Mouse (Mus musculus) kidney, embryonic 15.5 days (tissue): Measurements from ENCODE around the gene Cuedc2. TPM values are rescaled to one million over a fixed set of nuclear protein-coding genes. Genes with fewer than 3 reads are reported as not detected.

Source experiments
- ATAC-seq: fragments of 200-750 bp; cut with Nextera tagmentation; replicated peaks from 2 replicates; pipeline ENCODE4 v1.8.0; 2017; ENCODE audit warnings: moderate TSS enrichment; ENCODE audit not compliant: low FRiP score
- H3K27ac ChIP-seq: fragments of 300-500 bp; sonication (generic); 2 replicates; pipeline ENCODE4 v1.5.1; 2015; ENCODE audit warnings: mild to moderate bottlenecking, inconsistent platforms
- H3K27me3 ChIP-seq: fragments of 300-500 bp; sonication (generic); 2 replicates; pipeline ENCODE4 v1.6.1; 2015; ENCODE audit warnings: inconsistent platforms
- H3K36me3 ChIP-seq: fragments of 300-500 bp; sonication (generic); 2 replicates; pipeline ENCODE4 v1.6.1; 2015; ENCODE audit warnings: inconsistent platforms
- H3K4me1 ChIP-seq: fragments of 300-500 bp; sonication (generic); 2 replicates; pipeline ENCODE4 v1.6.1; 2015; ENCODE audit warnings: inconsistent platforms
- H3K4me2 ChIP-seq: fragments of 300-500 bp; sonication (generic); 2 replicates; pipeline ENCODE4 v1.6.1; 2015; ENCODE audit warnings: moderate library complexity, mild to moderate bottlenecking, inconsistent platforms
- H3K4me3 ChIP-seq: fragments of 300-500 bp; sonication (generic); replicated peaks from 2 replicates; pipeline ENCODE4 v1.5.1; 2015; ENCODE audit warnings: mild to moderate bottlenecking, inconsistent platforms
- H3K9ac ChIP-seq: fragments of 300-500 bp; sonication (generic); 2 replicates; pipeline ENCODE4 v1.6.1; 2015; ENCODE audit warnings: mild to moderate bottlenecking, inconsistent platforms
- H3K9me3 ChIP-seq: fragments of 300-500 bp; sonication (generic); replicated peaks from 2 replicates; pipeline ENCODE4 v1.6.1; 2016; ENCODE audit warnings: inconsistent platforms
- WGBS: fragments of 180-500 bp; shearing (Covaris S2); methylation state at CpG from one replicate; pipeline ENCODE4 v1.1.7; 2015; ENCODE audit warnings: mixed read lengths; 5-methylcytosine and 5-hydroxymethylcytosine counted together
- polyA plus RNA-seq: library from polyadenylated mRNA; unstranded; fragments of >200 nt; fragmentation: Nextera tagmentation; extraction: Ambion mirVana; gene quantifications from 2 replicates; pipeline ENCODE4 v1.2.1, GENCODE M21; 2015

Gene Cuedc2
- polyA plus RNA-seq, 1 experiment from 2014 or later = 177 TPM

DNA sequence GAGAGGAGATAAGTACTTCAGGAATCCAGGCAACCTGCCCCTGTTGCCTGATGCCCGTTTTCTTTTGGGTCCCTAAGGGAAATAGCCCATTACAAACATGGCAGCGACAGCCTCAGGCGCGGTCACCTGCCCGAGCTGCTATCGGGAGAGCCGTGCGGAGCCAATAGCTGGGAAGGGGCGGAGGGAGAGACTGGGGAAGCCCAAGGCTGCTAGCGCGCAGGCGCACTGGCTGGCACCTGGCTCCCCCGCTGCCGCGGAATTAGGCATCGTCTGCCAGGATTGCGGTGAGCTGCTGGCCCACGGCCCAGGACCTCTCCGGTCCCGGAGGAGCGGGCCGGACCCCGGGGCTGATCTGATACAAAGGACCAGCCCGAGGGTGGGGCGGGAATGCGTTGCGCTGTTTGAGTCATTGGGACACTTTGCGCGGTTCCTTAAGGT lies 18.2 kb upstream of the Cuedc2 start:
- Histone ChIP-seq H3K9me3 (no peaks in the 10 kb centered on the region), H3K4me2 (peak overlapping the region; percentile 77), H3K27me3 (peaks cover 12% of the 10 kb centered on the region), H3K4me3 (peak overlapping the region; percentile 54), H3K9ac (peak overlapping the region; percentile 48), H3K4me1 (peaks cover 20% of the 10 kb centered on the region), H3K27ac (no peak overlapping the region), H3K36me3 (no peaks in the 10 kb centered on the region)
- peak; percentile 90 for ATAC-seq
- under 1% methylated on average over 29 of the region's 29 CpGs for WGBS

DNA sequence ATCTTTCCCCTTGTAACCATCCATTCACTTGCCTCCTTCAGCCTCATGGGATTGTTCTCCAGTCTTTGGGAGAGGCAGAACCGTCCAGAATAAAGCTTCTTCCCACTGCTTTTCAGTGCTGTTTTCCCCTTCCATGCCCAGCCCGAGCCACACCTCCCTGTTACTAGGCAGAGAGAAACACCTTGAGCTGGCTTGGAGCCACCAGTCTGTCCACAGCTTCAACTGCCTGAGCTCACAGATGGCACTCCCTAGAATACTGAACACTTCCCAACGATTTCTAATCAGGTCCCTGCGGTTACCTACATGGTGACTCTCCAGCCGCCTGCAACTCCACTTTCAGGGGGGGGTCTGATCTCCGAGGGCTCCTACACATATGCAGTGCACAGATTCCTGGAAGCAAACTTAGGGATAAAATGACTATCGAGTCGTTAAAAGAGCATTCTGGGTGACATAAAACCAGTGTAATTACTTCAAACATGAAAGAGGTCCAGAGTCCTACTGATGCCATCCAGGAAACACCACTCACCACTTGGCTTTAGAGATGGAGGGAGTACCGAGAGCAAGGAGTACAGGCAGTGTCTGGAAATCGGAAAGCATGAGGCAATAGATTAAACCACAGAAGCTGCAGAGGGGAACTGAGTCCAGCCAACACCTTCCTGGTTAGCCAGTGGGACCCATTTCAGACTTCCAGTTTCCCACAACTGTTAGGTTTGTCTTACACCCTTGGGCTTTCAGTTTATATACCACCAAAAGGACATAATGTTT lies 11.8 kb upstream of the Cuedc2 start, which contains the start of gene 2310034G01Rik:
Gene 2310034G01Rik (minus strand): TSS at position 135 of the 765 bp plus-strand sequence.
- Histone ChIP-seq H3K4me3 (peak within 1 kb of the TSS; percentile 70), H3K27me3 (no peaks in the 10 kb centered on the region), H3K36me3 (no peaks in the 10 kb centered on the region), H3K27ac (peak within 1 kb of the TSS; percentile 90), H3K4me2 (peak within 1 kb of the TSS; percentile 95), H3K4me1 (peaks cover 25% of the 10 kb centered on the region), H3K9me3 (no peaks in the 10 kb centered on the region), H3K9ac (peak within 1 kb of the TSS; percentile 81)
- no peak for ATAC-seq
- 59% methylated on average over 10 of the region's 10 CpGs for WGBS

DNA sequence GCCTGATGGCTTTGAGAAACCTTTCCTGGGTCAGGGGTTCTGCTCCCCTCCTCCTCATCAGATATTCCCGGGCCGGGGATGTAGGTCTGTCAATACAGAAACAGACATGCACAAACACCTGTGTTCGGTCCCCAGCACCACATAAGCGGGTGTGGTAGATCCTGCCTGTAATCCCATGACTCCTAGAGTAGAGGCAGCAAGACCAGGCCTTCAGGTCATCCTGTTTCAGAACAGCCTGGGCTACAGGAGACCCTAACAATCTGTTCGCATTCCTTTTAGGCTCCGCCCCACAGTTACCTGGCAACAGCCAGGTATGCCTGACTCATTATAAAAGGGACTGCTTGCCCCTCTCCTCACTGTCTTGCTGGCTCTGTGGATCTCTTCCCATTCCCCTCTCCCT lies 11.0 kb upstream of the Cuedc2 start:
- Histone ChIP-seq H3K4me3 (peak overlapping the region; percentile 70), H3K27me3 (peaks cover 6% of the 10 kb centered on the region; the same call in 1 of the 2 replicates), H3K4me2 (peak overlapping the region; percentile 95), H3K4me1 (peaks cover 25% of the 10 kb centered on the region), H3K9me3 (no peaks in the 10 kb centered on the region), H3K9ac (peak overlapping the region; percentile 81), H3K36me3 (no peaks in the 10 kb centered on the region), H3K27ac (no peak overlapping the region)
- ATAC-seq = no peak
- 30% methylated on average over 6 of the region's 6 CpGs for WGBS

DNA sequence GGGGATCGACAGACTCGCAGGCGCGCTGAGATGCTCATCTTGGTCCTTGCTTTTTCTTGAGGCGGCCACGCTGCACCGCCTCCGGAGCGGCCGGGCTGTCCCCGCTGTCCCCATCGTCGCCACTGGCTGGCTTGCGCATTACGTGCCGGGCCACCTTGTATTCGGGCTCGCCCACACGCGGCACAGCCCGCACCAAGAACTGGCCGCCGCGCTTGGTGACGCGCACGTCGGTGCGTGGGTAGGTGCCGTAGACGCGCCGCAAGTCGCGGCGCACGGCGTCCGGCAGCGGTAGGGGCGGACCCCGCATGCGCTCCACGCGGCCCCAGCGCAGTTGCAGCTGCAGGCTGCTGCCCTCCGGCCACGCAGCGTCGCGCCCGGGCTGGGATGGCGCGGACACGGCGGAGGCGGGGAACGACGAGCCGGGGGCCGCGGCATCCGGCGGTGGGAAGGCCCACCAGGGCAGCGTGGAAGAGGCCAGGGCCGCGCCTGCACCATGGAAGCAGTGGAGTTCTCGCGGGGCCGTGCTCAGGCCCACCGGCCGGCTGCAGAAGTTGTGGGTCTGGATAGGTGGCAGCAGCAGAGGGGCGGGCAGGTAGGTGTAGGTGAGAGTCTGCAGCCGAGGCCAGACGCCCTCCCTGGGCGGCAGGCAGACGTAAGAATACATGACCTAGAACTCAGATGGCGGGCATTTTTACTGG lies 10.4 kb upstream of the Cuedc2 start:
- ATAC-seq = peak; percentile 86
- H3K36me3 ChIP-seq = no peaks in the 10 kb centered on the region
- H3K27me3 ChIP-seq = peaks cover 12% of the 10 kb centered on the region
- H3K9me3 ChIP-seq = no peaks in the 10 kb centered on the region
- peak overlapping the region; percentile 70 for H3K4me3 ChIP-seq
- WGBS = under 1% methylated on average over 78 of the region's 78 CpGs
- peak overlapping the region; percentile 95 for H3K4me2 ChIP-seq
- H3K27ac ChIP-seq = peak overlapping the region; percentile 90
- peak overlapping the region; percentile 81 for H3K9ac ChIP-seq
- peaks cover 25% of the 10 kb centered on the region for H3K4me1 ChIP-seq

DNA sequence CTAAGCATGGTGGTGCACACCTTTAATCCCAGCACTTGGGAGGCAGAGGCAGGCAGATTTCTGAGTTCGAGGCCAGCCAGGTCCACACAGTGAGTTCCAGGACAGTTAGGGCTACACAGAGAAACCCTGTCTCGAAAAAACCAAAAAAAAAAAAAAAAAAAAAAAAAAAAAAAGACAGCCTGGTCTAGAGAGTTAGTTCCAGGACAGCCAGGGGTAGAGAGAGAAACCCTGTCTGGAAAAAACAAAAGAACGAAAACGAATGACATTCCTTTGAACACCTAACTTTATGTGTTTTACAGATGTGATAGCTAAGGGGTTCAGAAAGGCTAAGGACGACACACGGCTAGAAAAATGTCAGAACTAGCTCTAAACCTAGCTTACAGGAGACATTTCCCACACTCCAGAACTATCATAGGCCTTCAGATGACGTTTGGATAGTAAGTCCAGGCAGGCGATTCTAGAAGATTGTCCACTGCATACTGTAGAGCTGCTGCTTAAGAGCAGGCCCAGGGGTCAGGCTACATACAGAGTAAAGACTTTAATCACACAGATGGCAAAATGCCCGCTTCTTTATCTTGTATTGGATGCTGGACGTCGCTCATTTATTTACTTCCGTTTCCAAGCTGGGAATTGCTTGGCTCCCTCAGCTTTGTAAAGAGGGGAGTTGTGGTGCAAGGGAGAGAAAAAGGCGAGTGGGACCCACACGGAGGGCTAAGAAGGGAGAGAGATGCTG lies 9.6 kb upstream of the Cuedc2 start:
- Histone ChIP-seq H3K36me3 (no peaks in the 10 kb centered on the region), H3K4me2 (peak overlapping the region; percentile 95), H3K4me3 (peak overlapping the region; percentile 70), H3K9me3 (no peaks in the 10 kb centered on the region), H3K27me3 (peaks cover 19% of the 10 kb centered on the region), H3K27ac (peak overlapping the region; percentile 90), H3K4me1 (peaks cover 25% of the 10 kb centered on the region), H3K9ac (peak overlapping the region; percentile 81)
- WGBS = 27% methylated on average over 14 of the region's 14 CpGs
- peak; percentile 16; the same call in 1 of the 2 replicates for ATAC-seq

DNA sequence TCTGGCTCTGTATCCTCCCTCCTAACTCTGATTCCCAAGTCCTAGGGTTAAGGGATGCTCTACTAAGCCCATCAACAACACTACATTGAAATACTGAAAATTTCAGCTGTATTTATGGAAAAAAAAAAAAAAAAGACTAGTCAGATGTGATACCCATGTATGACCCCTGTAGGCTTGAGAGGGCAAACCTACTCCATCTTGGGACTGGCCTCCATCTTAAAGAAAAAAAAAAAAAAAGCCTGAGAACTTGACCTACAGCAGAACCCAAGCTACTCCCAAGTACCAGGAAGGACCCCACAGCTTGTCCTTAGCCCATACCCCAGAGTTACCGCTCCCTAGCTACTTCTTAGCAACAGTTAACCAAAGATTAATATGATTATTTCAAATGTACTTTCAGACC lies 8.6 kb upstream of the Cuedc2 start:
- Histone ChIP-seq H3K9me3 (no peaks in the 10 kb centered on the region), H3K4me3 (no peak overlapping the region), H3K4me2 (no peak overlapping the region), H3K9ac (no peak overlapping the region), H3K27ac (no peak overlapping the region), H3K27me3 (peaks cover 20% of the 10 kb centered on the region), H3K36me3 (no peaks in the 10 kb centered on the region), H3K4me1 (peaks cover 25% of the 10 kb centered on the region)
- no peak for ATAC-seq
- WGBS = 96% methylated on average over 1 of the region's 1 CpGs

DNA sequence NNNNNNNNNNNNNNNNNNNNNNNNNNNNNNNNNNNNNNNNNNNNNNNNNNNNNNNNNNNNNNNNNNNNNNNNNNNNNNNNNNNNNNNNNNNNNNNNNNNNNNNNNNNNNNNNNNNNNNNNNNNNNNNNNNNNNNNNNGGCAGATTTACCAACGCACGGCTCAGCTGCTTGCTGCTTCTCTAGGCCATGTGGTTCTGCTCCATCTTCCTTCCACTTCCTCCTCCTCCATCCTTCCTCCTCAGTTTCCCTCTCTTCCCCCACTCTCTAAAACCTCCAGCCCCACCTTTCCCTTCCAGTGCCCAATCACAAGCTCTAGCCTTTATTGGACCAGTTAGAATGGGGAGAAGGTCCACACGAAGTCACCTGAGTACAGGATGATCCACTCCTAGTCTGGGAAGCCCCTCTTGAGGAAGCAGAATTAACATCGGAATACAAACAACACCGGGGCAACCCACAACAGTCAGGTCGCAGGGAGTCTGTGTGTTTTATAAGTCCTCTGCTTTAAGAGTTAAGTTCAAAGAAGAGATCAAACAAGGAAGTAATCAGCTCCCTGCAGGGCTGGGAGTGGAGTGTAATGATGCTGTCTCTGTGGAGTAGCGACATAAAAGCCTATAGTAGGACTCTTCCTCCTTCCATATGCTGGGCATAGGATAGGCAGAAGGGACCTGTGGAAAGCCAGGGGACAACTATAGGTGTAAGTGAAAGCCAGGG lies 6.4 kb upstream of the Cuedc2 start:
- Histone ChIP-seq H3K9me3 (no peaks in the 10 kb centered on the region), H3K36me3 (no peaks in the 10 kb centered on the region), H3K4me2 (no peak overlapping the region), H3K4me3 (no peak overlapping the region), H3K9ac (no peak overlapping the region), H3K27me3 (peaks cover 20% of the 10 kb centered on the region), H3K27ac (no peak overlapping the region), H3K4me1 (peaks cover 24% of the 10 kb centered on the region)
- ATAC-seq = no peak
- 20% methylated on average over 7 of the region's 7 CpGs for WGBS

DNA sequence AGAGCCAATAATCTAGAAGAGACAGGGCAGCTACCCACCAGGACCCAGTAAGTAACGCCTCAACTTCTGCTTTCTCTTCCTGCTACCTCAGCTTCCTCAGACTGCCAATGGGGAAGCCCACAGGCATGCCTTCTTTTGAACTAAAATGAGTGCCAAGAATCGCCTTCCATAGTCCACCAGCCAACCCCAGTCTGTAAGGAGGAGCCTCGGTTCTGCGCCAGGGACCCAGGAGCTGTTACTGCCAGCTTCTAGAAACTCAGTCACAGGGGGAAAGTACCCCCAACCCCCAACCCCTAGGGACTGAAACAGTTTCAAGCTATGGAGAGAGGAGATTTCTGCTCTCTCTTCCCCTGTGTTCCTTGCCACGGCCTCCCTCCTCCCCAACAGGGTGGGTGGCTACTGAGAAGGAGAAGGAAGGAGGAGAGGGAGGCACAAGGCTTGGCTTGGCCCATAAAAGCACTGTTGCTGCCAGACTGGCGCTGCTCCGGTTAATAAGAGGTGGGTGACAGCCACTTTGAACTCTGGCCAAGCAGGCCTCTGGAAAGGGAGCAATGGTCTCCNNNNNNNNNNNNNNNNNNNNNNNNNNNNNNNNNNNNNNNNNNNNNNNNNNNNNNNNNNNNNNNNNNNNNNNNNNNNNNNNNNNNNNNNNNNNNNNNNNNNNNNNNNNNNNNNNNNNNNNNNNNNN lies 927 bp upstream of the Cuedc2 start:
- ATAC-seq = no peak
- no peak overlapping the region for H3K4me3 ChIP-seq
- no peaks in the 10 kb centered on the region for H3K36me3 ChIP-seq
- H3K27me3 ChIP-seq = peaks cover 14% of the 10 kb centered on the region
- 69% methylated on average over 7 of the region's 7 CpGs for WGBS
- no peaks in the 10 kb centered on the region for H3K9me3 ChIP-seq
- H3K4me2 ChIP-seq = peak overlapping the region; percentile 68; the same call in 1 of the 2 replicates
- peaks cover 32% of the 10 kb centered on the region for H3K4me1 ChIP-seq
- no peak overlapping the region for H3K9ac ChIP-seq
- peak overlapping the region; percentile 58; the same call in 1 of the 2 replicates for H3K27ac ChIP-seq

DNA sequence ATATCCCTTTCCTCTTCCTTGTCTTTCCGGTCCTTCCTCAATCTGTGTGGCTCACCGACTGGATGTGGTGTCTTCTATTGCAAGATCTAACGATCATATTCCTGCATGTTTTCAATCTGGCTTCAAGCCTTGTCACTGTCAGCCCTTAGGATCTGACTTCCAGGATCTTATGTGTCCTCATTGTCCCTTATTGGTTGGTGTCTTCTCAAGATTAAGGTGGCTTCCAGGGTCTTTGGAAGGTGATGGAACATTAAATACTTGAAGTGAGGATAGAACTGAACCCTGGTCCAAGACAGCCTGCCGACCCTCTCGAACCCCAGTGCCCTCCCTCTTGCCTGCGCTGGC lies 412 bp upstream of the Cuedc2 start:
- Histone ChIP-seq H3K27me3 (peaks cover 8% of the 10 kb centered on the region), H3K4me3 (peak overlapping the region; percentile 92), H3K9me3 (no peaks in the 10 kb centered on the region), H3K9ac (no peak overlapping the region), H3K36me3 (no peaks in the 10 kb centered on the region), H3K4me1 (peaks cover 32% of the 10 kb centered on the region), H3K27ac (peak overlapping the region; percentile 58; the same call in 1 of the 2 replicates), H3K4me2 (peak overlapping the region; percentile 68)
- ATAC-seq = no peak
- WGBS = 52% methylated on average over 6 of the region's 6 CpGs

DNA sequence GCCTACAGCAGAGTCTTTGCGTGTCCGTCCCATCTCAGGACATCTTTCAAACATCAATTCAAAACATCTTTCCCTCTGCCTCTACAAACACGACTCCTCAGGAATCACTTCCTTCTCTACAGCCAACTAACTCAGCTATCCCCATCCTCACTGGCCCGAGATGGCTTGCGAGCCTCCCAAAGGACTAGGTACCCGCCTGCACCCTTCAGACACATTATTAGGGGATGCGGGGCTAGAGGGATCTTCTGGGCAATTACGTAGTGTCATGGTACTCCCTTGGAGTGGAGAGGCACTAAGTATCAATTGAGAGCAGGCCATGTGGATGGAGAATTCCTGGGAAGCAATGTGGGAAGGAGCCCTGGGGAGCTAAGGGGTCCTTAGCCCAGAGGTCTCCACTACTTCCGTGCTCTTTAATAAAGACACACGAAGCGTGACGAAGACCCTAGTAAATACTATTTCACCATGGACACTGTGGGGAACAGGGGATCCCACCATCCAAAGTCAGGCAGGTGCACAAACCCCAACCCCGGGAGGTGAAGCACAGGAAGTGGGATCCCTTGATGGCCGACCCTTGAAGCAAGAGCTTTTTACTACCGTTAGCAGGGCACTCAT lies 677 bp downstream of the Cuedc2 start:
- Histone ChIP-seq H3K4me1 (peaks cover 32% of the 10 kb centered on the region), H3K36me3 (peaks cover 1% of the 10 kb centered on the region; the same call in 1 of the 2 replicates), H3K4me3 (peak overlapping the region; percentile 92), H3K27me3 (no peaks in the 10 kb centered on the region), H3K9ac (peak overlapping the region; percentile 77), H3K4me2 (peak overlapping the region; percentile 68), H3K27ac (peak overlapping the region; percentile 62), H3K9me3 (no peaks in the 10 kb centered on the region)
- no peak; the same call in 1 of the 2 replicates for ATAC-seq
- whole genome bisulfite sequencing = 35% methylated on average over 15 of the region's 15 CpGs
